Mouse (Mus musculus) forebrain, embryonic 12.5 days (tissue): ENCODE data around the gene Lrrc8d. TPM values are rescaled to one million over a fixed set of nuclear protein-coding genes. Genes with fewer than 3 reads are reported as not detected.

Experiments used
- ATAC-seq: fragments of 200-750 bp; cut with Nextera tagmentation; 2 replicates; pipeline ENCODE4 v1.8.0; 2017; ENCODE audit warnings: moderate TSS enrichment; ENCODE audit not compliant: low FRiP score
- H3K27ac ChIP-seq: fragments of 300-500 bp; sonication (generic); 2 replicates; pipeline ENCODE4 v1.5.1; 2016; ENCODE audit warnings: mild to moderate bottlenecking
- H3K27me3 ChIP-seq: fragments of 300-500 bp; sonication (generic); 2 replicates; pipeline ENCODE4 v1.6.1; 2016; ENCODE audit warnings: mild to moderate bottlenecking
- H3K36me3 ChIP-seq: fragments of 300-500 bp; sonication (generic); replicated peaks from 2 replicates; pipeline ENCODE4 v1.6.1; 2016; ENCODE audit warnings: mild to moderate bottlenecking
- H3K4me1 ChIP-seq: fragments of 300-500 bp; sonication (generic); 2 replicates; pipeline ENCODE4 v1.6.1; 2016
- H3K4me2 ChIP-seq: fragments of 300-500 bp; sonication (generic); 2 replicates; pipeline ENCODE4 v1.6.1; 2016; ENCODE audit warnings: mild to moderate bottlenecking, moderate library complexity
- H3K4me3 ChIP-seq: fragments of 300-500 bp; sonication (generic); replicated peaks from 2 replicates; pipeline ENCODE4 v1.5.1; 2016; ENCODE audit warnings: mild to moderate bottlenecking
- H3K9ac ChIP-seq: fragments of 300-500 bp; sonication (generic); 2 replicates; pipeline ENCODE4 v1.6.1; 2016; ENCODE audit warnings: mild to moderate bottlenecking
- H3K9me3 ChIP-seq: fragments of 300-500 bp; sonication (generic); 2 replicates; pipeline ENCODE4 v1.6.1; 2016
- WGBS: fragments of 180-500 bp; shearing (Covaris S2); methylation state at CpG from one replicate; pipeline ENCODE4 v1.1.7; 2016; 5-methylcytosine and 5-hydroxymethylcytosine counted together
- polyA plus RNA-seq: library from polyadenylated mRNA; unstranded; fragments of >200 nt; fragmentation: Nextera tagmentation; extraction: Ambion mirVana; gene quantifications from 2 replicates; pipeline ENCODE4 v1.2.1, GENCODE M21; 2016

Gene Lrrc8d
- polyA plus RNA-seq, 1 experiment from 2014 or later: 32.7 TPM

DNA sequence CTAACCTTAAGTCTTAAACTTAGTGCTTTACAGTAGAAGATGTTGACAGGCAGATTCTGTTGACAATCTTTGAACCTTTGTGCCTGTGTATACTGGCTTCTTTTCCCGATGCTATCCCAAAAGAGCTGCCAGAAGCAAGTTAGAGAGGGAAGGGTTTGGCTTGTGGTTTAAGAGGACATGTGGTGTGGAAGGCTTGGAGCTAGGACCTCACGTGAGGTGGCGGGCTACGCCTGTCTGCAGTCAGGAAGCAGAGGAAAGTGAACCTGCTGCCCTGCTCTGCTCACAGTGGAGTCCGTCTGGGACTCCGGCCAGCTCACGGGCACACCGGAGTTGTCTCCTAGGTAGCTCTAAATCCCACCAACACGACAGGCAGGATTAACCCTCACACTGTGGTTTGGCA, 59.1 kb downstream of the Lrrc8d start:
- Histone ChIP-seq H3K36me3 (peaks cover 3% of the 10 kb centered on the region; the same call in 1 of the 2 replicates), H3K27me3 (no peaks in the 10 kb centered on the region), H3K27ac (no peak overlapping the region), H3K4me2 (no peak overlapping the region), H3K4me1 (peaks cover 34% of the 10 kb centered on the region), H3K9me3 (no peaks in the 10 kb centered on the region), H3K4me3 (no peak overlapping the region), H3K9ac (no peak overlapping the region)
- no peak for ATAC-seq
- WGBS: 90% methylated on average over 9 of the region's 9 CpGs

DNA sequence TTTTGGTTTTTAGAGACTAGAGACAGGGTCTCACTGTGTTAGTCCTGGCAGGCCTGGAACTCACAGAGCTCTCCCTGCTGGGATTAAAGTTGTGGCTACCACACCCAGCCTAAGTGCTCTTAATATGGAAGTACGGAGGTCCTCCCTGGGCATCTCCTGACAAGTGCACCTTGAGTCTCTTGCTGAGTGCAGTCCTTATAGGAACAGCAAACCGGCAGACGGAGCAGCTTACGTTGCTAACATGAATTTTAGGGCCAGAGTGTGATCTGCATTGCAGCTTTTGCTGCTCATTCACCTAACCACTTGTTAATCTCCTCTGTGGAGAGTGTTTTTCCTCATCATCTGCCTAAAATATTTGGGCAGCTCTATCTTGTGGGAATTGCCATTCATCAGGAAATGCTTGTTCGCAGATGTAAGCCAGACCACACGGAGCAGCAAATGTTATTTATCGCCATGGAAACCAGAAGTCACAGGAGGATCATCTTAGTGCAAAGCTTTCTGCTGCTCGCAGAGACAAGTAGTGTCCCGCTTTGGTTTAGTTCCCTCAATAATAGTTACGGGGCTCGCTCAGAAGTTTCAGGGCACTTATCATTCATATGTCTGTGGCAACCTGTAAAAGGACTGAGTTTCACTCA, 62.2 kb downstream of the Lrrc8d start:
- 0 out of 2 replicates have a peak, but pooled peaks have one; percentile 36 for ATAC-seq
- Histone ChIP-seq H3K36me3 (peaks cover 10% of the 10 kb centered on the region), H3K4me1 (peaks cover 35% of the 10 kb centered on the region), H3K27ac (no peak overlapping the region), H3K27me3 (no peaks in the 10 kb centered on the region), H3K9me3 (no peaks in the 10 kb centered on the region), H3K4me2 (no peak overlapping the region), H3K9ac (no peak overlapping the region), H3K4me3 (no peak overlapping the region)
- 46% methylated on average over 11 of the region's 11 CpGs for WGBS

DNA sequence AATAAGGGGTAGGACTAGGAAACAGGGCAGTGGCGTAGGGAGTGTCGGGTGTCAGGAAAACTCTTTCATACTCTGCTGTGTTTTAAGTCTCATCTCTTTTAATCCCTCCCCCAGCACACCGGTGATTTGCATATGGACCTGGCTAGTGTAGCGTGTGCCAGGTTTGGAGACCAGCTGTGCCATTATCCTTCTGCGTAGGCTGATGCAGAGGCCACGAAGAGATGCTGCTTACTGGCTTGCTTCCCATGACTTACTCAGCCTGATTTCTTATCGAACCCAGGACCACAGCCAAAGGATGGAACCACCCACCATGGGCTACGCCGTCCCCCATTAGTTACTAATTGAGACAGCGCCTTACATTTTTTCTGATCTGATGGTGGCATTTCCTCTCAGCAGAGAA, 64.6 kb downstream of the Lrrc8d start:
- no peak overlapping the region for H3K4me2 ChIP-seq
- no peaks in the 10 kb centered on the region for H3K9me3 ChIP-seq
- 78% methylated on average over 10 of the region's 10 CpGs for WGBS
- H3K9ac ChIP-seq: no peak overlapping the region
- peaks cover 7% of the 10 kb centered on the region for H3K36me3 ChIP-seq
- H3K27me3 ChIP-seq: no peaks in the 10 kb centered on the region
- no peak for ATAC-seq
- no peak overlapping the region for H3K4me3 ChIP-seq
- no peak overlapping the region for H3K27ac ChIP-seq
- peaks cover 44% of the 10 kb centered on the region for H3K4me1 ChIP-seq

DNA sequence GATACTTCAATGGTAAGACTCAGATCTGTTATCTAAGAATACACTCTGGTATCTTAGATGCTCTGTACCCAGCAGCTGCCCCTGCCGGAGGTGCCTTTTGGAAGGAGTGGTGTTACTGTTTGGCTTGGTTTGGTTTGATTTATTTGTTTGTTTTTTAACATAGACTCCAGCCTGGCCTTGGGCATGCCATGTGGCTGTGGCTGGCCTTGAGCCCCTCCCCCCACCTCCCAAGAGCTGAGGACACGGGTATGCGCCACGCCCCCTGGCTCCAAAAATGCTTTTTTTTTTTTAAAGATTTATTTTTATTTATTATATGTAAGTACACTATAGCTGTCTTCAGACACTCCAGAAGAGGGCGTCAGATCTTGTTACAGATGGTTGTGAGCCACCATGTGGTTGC, 65.6 kb downstream of the Lrrc8d start:
- Histone ChIP-seq H3K9ac (no peak overlapping the region), H3K4me1 (peaks cover 39% of the 10 kb centered on the region), H3K9me3 (no peaks in the 10 kb centered on the region), H3K4me3 (no peak overlapping the region), H3K27ac (no peak overlapping the region), H3K4me2 (no peak overlapping the region), H3K36me3 (peaks cover 7% of the 10 kb centered on the region), H3K27me3 (no peaks in the 10 kb centered on the region)
- WGBS: 90% methylated on average over 5 of the region's 5 CpGs
- ATAC-seq: no peak

DNA sequence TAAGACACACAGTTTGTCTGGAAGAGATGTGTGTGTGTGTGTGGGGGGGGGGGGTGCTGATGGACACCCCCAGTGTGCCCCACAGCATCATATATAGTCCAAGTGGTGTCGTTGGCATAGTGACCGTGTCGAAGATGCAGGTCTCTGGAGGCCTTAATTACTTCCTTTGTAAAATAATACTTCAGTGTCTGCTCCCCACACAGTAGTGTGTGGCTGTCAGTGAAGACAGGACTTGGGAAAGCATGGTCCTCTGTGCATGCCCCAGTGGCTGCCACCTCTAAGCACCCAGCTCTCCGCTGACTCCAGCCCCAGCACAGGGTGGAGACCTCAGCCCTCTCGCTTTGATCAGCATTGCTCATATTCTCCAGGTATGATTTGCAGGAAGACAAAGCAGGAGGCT, 76.6 kb downstream of the Lrrc8d start:
- no peak for ATAC-seq
- Histone ChIP-seq H3K36me3 (no peaks in the 10 kb centered on the region), H3K27ac (no peak overlapping the region), H3K9me3 (no peaks in the 10 kb centered on the region), H3K4me3 (no peak overlapping the region), H3K9ac (no peak overlapping the region), H3K4me1 (peaks cover 14% of the 10 kb centered on the region), H3K4me2 (no peak overlapping the region), H3K27me3 (no peaks in the 10 kb centered on the region)
- 76% methylated on average over 5 of the region's 5 CpGs for WGBS

DNA sequence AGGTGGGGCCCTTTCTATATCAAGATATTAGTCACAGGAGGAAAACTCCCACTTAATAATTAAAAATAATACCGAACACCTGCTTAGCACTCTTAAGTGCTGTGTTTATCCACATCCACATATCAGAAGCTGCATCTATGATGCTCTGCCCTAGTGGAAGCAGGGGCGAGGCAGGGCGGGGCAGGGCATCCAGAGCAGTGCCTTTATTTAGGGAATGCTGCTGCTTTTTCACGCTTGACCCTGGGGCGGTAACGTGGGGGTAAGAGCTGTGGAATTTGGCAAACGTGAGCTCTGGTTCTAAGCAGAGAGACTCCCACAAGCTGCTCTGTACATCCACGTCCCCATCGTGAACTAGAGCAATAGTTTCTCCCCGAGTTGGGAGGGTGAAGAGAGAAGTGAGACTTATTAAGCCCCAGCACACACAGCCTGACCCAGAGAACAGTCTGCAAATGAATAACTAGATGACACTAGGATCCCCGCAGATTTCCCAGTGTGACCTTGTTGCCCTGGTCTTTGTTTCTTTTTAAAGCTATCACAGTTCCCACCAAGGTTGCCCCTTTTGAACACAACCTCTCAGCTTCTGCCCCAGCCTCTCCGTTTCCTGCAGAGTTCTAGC, 77.3 kb downstream of the Lrrc8d start:
- WGBS: 57% methylated on average over 12 of the region's 12 CpGs
- Histone ChIP-seq H3K27ac (no peak overlapping the region), H3K9me3 (no peaks in the 10 kb centered on the region), H3K4me2 (no peak overlapping the region), H3K27me3 (no peaks in the 10 kb centered on the region), H3K36me3 (no peaks in the 10 kb centered on the region), H3K4me3 (no peak overlapping the region), H3K9ac (no peak overlapping the region), H3K4me1 (peaks cover 14% of the 10 kb centered on the region)
- ATAC-seq: no peak

DNA sequence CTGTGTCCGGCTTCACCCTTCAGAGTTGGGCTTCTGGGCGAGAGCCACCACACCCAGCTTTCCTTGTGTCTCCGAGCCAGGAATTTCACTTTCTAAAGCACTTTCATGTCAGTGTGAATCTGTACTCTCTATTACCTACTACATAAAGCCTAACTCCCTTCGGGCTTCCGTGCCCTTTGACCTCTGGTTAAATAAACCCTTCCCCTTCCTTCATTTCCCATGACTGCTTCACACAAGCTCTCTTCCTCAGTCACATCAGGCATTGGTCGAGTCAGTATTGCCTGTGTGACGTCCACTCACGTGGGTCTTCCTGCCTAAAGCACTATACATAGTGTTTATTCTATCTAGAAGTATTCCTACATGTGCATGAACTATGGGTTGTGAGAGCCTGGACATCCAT, 77.9 kb downstream of the Lrrc8d start:
- no peak for ATAC-seq
- Histone ChIP-seq H3K27me3 (no peaks in the 10 kb centered on the region), H3K9me3 (no peaks in the 10 kb centered on the region), H3K4me1 (peaks cover 14% of the 10 kb centered on the region), H3K4me2 (no peak overlapping the region), H3K9ac (no peak overlapping the region), H3K36me3 (no peaks in the 10 kb centered on the region), H3K27ac (no peak overlapping the region), H3K4me3 (no peak overlapping the region)
- 56% methylated on average over 8 of the region's 8 CpGs for WGBS

DNA sequence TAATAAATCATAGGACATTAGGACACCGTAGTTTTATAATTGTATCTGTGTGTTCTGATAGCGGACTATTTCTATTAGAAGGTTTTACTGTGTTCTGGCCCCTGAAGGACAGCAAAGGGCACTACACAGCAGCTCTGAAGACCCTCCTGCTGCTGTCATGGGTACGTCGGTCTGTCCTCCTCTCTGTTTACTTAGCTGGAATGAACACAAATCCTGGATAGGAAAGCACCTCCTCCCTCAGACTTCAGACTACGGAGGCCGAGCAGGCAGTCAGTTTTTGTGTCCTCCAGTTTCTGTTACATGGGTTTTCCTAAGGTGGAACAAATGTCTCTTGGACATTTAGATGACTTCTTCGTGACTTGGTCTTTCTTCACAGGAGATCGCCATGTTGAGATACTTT, 78.4 kb downstream of the Lrrc8d start:
- Histone ChIP-seq H3K27me3 (no peaks in the 10 kb centered on the region), H3K4me3 (no peak overlapping the region), H3K4me2 (no peak overlapping the region), H3K4me1 (peaks cover 14% of the 10 kb centered on the region), H3K36me3 (no peaks in the 10 kb centered on the region), H3K9ac (no peak overlapping the region), H3K27ac (no peak overlapping the region), H3K9me3 (no peaks in the 10 kb centered on the region)
- no peak for ATAC-seq
- WGBS: 86% methylated on average over 8 of the region's 8 CpGs

DNA sequence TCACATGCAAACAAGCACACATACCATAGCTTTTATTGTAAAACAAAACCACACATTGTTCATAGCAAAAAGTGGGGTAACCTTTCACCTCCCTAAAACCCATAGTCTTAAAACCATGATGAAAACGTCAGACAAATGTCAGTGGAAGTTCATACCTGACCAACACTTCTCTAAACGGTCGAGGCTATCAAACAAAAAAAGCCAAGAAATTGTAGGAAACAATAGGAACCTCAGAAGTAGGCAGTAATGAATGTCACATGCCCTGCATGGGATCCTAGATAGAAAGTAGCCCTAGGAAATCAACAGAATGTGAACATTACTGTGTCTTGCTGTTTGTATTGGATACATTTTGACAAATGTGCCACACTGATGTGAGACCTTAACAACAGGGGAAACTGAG, 79.0 kb downstream of the Lrrc8d start:
- Histone ChIP-seq H3K4me3 (no peak overlapping the region), H3K4me1 (peaks cover 14% of the 10 kb centered on the region), H3K9ac (no peak overlapping the region), H3K36me3 (no peaks in the 10 kb centered on the region), H3K27ac (no peak overlapping the region), H3K4me2 (no peak overlapping the region), H3K27me3 (no peaks in the 10 kb centered on the region), H3K9me3 (no peaks in the 10 kb centered on the region)
- 65% methylated on average over 3 of the region's 3 CpGs for WGBS
- ATAC-seq: no peak

DNA sequence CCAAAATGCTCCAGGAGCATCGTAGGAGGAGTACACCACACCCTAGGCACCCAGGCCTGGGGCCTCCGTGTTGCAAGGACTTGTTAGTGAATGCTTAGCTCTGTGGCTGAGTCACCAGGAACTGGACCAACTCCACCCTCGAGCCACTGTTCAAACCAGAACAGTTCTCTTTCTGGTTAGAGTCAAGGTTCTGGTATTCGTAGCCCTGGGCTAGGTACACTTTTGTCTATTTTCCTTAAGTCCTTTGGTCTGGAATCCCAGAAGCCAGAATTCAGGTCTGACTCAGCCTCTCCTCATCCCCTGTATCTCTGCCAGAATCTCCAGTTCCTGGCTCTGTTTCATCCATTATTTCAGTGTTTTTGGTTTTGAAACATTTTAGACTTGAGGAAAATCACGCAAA, 79.6 kb downstream of the Lrrc8d start:
- Histone ChIP-seq H3K9me3 (no peaks in the 10 kb centered on the region), H3K27me3 (no peaks in the 10 kb centered on the region), H3K36me3 (no peaks in the 10 kb centered on the region), H3K9ac (no peak overlapping the region), H3K27ac (no peak overlapping the region), H3K4me1 (peaks cover 14% of the 10 kb centered on the region), H3K4me2 (no peak overlapping the region), H3K4me3 (no peak overlapping the region)
- WGBS: 94% methylated on average over 5 of the region's 5 CpGs
- ATAC-seq: no peak

DNA sequence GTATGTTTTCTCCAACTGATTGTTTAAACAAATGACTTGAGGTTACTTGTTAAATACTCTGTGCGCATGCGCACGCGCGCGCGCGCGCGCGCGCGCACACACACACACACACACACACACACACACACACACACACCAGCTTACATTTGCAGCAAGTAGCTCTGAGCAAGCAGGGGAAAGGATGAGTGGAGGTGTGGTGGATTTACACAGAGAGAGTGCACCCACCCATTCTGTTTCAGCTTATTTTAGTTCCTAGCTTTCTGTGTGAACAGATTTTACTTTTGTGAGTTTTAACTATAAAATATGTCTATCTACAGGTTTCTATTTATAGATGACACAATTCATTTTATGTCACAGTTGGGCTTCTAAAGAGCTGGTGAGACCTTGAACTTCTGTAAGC, 84.1 kb downstream of the Lrrc8d start:
- H3K4me1 ChIP-seq: peaks cover 13% of the 10 kb centered on the region; the same call in 1 of the 2 replicates
- H3K27me3 ChIP-seq: no peaks in the 10 kb centered on the region
- WGBS: 96% methylated on average over 12 of the region's 13 CpGs
- no peaks in the 10 kb centered on the region for H3K9me3 ChIP-seq
- H3K4me2 ChIP-seq: no peak overlapping the region
- no peak overlapping the region for H3K9ac ChIP-seq
- no peaks in the 10 kb centered on the region for H3K36me3 ChIP-seq
- H3K27ac ChIP-seq: no peak overlapping the region
- no peak overlapping the region for H3K4me3 ChIP-seq
- no peak for ATAC-seq

DNA sequence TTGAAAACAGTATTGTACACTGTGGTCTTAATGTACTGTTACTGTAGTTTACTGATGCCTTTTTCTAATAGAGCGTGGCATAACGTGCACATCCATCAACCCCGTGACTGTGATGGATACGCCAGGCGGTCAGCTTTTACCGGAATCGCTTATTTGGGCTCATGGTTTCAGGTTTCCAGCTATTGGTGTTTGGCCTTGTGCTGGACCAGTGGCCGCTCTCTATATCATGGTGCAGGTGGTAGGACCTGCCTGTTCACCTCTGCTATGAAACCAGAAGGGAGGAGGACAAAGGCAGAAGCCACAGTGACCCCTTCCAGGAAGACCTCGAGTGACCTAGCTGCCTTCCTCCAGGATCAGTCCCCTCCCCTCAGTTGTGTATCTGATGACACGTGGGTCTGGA, 85.0 kb downstream of the Lrrc8d start:
- Histone ChIP-seq H3K4me3 (no peak overlapping the region), H3K4me2 (no peak overlapping the region)
- no peak for ATAC-seq

DNA sequence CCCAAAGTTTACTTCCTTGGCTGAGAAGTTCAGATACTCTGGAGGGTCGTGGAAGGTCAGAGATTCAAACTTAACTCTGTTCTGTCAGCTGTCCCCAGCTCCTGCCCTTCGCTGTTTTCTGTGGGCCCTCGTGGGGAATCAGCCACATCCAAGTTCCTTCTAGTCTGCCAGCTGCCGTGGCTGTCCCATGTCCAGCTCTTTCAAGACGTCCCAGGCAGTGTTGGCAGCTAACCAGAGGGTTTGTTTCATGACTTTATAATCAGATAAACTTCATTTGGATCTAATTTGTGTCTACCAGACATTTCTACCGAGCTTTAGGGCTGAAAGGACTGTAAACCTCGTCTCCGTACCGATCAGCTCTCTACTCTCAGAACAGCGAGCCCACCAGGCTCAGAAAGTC, 87.8 kb downstream of the Lrrc8d start:
- H3K9me3 ChIP-seq: no peaks in the 10 kb centered on the region
- ATAC-seq: no peak

More for the DNA sequence above, 85.0 kb downstream of the Lrrc8d start:
- 90% methylated on average over 10 of the region's 10 CpGs for WGBS
- H3K4me1 ChIP-seq: peaks cover 13% of the 10 kb centered on the region; the same call in 1 of the 2 replicates
- no peak overlapping the region for H3K27ac ChIP-seq
- no peaks in the 10 kb centered on the region for H3K9me3 ChIP-seq
- no peaks in the 10 kb centered on the region for H3K27me3 ChIP-seq
- H3K9ac ChIP-seq: no peak overlapping the region
- no peaks in the 10 kb centered on the region for H3K36me3 ChIP-seq

More for the DNA sequence above, 87.8 kb downstream of the Lrrc8d start:
- no peak overlapping the region for H3K4me3 ChIP-seq
- peaks cover 25% of the 10 kb centered on the region for H3K4me1 ChIP-seq
- H3K27ac ChIP-seq: no peak overlapping the region
- no peak overlapping the region for H3K9ac ChIP-seq
- 79% methylated on average over 10 of the region's 10 CpGs for WGBS
- H3K36me3 ChIP-seq: no peaks in the 10 kb centered on the region
- no peak overlapping the region for H3K4me2 ChIP-seq
- H3K27me3 ChIP-seq: no peaks in the 10 kb centered on the region
